Mouse (Mus musculus) C2C12 (cell line): ENCODE results near the gene A2ml1. TPM values are rescaled to one million over a fixed set of nuclear protein-coding genes. Genes with fewer than 3 reads are reported as not detected.

Experiments used
- H3K27me3 ChIP-seq: one replicate; pipeline ENCODE4 v1.6.1; 2011; ENCODE audit not compliant: control insufficient read depth, insufficient read depth, insufficient read length
- H3K36me3 ChIP-seq: one replicate; pipeline ENCODE4 v1.6.1; 2011; ENCODE audit not compliant: control insufficient read depth, insufficient read depth
- H3K4me3 ChIP-seq: one replicate; pipeline ENCODE4 v1.5.1; 2011; ENCODE audit warnings: mild to moderate bottlenecking, control low read depth; ENCODE audit not compliant: poor library complexity, insufficient read depth, severe bottlenecking
- H3K79me2 ChIP-seq: one replicate; pipeline ENCODE4 v1.6.1; 2011; ENCODE audit not compliant: control insufficient read depth, insufficient read depth
- H3K79me3 ChIP-seq: one replicate; pipeline ENCODE4 v1.6.1; 2011; ENCODE audit warnings: low read depth, control low read depth
- H3ac ChIP-seq: one replicate; pipeline ENCODE3; 2011; ENCODE audit warnings: low read depth; ENCODE audit not compliant: control insufficient read depth, insufficient read length
- CEBPB ChIP-seq: IDR thresholded peaks from one replicate; pipeline ENCODE4 v1.6.1; 2011; ENCODE audit warnings: low read depth, mild to moderate bottlenecking, control low read depth, moderate library complexity
- CTCF ChIP-seq: IDR thresholded peaks from one replicate; pipeline ENCODE4 v1.5.1; 2011; ENCODE audit not compliant: control insufficient read depth, insufficient read depth, insufficient read length
- FOSL1 ChIP-seq: IDR thresholded peaks from one replicate; pipeline ENCODE4 v1.8.0; 2011; ENCODE audit warnings: mild to moderate bottlenecking, low read length; ENCODE audit not compliant: poor library complexity, insufficient read depth, severe bottlenecking
- MAX ChIP-seq: IDR thresholded peaks from one replicate; pipeline ENCODE4 v1.6.1; 2011; ENCODE audit warnings: mild to moderate bottlenecking, control low read depth
- MYOD1 ChIP-seq: IDR thresholded peaks from one replicate; pipeline ENCODE4 v1.6.1; 2011; ENCODE audit warnings: low read depth; ENCODE audit not compliant: control insufficient read depth, insufficient read length
- MYOG ChIP-seq: IDR thresholded peaks from one replicate; pipeline ENCODE4 v1.6.1; 2011; ENCODE audit not compliant: control insufficient read depth, insufficient read length; ENCODE audit errors: extremely low read depth
- USF1 ChIP-seq: IDR thresholded peaks from one replicate; pipeline ENCODE4 v1.6.1; 2011; ENCODE audit warnings: low read depth, mild to moderate bottlenecking, control low read depth, moderate library complexity
- polyA plus RNA-seq: library from polyadenylated mRNA; unstranded; fragments of >200 nt; fragmentation: generic; extraction: Trizol; gene quantifications from one replicate; pipeline ENCODE4 v1.2.1, GENCODE M21; 2012; ENCODE audit warnings: missing spikeins

A2ml1 gene
- polyA plus RNA-seq, 1 experiment = not detected

- TF ChIP-seq FOSL1 = no peak
- no peak for TF ChIP-seq USF1
- no peak for TF ChIP-seq MAX
- no peak for TF ChIP-seq CTCF
- no peak for TF ChIP-seq CEBPB
- TF ChIP-seq MYOD1 = no peak
- TF ChIP-seq MYOG = no peak
- Histone ChIP-seq H3K36me3 (no peaks in the 10 kb centered on the region), H3K4me3 (no peak overlapping the region), H3K27me3 (no peaks in the 10 kb centered on the region), H3K79me3 (no peaks in the 10 kb centered on the region), H3ac (no peak overlapping the region), H3K79me2 (no peaks in the 10 kb centered on the region)
Observed at GRCm38 (mm10) chr6:128494646-128495331, 86.6 kb downstream of the A2ml1 start.

DNA sequence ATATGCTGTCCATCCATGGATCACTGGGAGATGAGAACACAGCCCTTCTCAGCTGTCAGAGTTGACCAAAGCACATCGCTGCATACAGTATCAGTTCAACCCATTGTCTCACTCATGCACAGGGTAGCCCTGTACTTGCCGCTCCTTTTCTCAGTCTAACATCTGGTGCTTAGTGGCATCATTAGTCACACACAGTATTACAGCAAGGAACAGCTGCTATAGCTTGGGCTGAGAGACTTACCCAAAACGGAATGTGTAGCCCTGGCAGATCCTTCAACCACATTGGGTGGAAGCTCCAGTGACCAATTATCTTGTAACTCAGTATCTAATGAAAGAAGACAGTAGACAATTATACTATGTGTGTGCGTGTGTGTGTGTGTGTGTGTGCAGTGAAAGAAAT lies 89.5 kb downstream of the A2ml1 start:
- Histone ChIP-seq H3ac (no peak overlapping the region), H3K36me3 (no peaks in the 10 kb centered on the region), H3K79me2 (no peaks in the 10 kb centered on the region), H3K79me3 (no peaks in the 10 kb centered on the region), H3K27me3 (no peaks in the 10 kb centered on the region), H3K4me3 (no peak overlapping the region)
- peak; percentile 84 for TF ChIP-seq MYOD1
- TF ChIP-seq CTCF = no peak

GRCm38 (mm10) chr6:128490141-128490540 lies 91.3 kb downstream of the A2ml1 start:
- no peaks in the 10 kb centered on the region for H3K36me3 ChIP-seq
- no peak overlapping the region for H3K4me3 ChIP-seq
- no peaks in the 10 kb centered on the region for H3K27me3 ChIP-seq
- TF ChIP-seq FOSL1 (no peak), USF1 (no peak), MAX (no peak), MYOD1 (no peak), CEBPB (no peak)
- no peaks in the 10 kb centered on the region for H3K79me2 ChIP-seq
- H3K79me3 ChIP-seq = no peaks in the 10 kb centered on the region
- H3ac ChIP-seq = no peak overlapping the region

Other genes starting within 250 kb of the A2ml1 start
- gene Tulp3, start 225.8 kb downstream of the A2ml1 start, polyA plus RNA-seq = 19.0 TPM
- gene Rhno1, start 218.7 kb downstream of the A2ml1 start, polyA plus RNA-seq = 39.9 TPM
- 60.4 TPM for gene Foxm1, start 218.6 kb downstream of the A2ml1 start, polyA plus RNA-seq
- gene Tex52, start 206.2 kb downstream of the A2ml1 start, polyA plus RNA-seq = 0.21 TPM
- not detected for gene Gm44596, start 206.1 kb downstream of the A2ml1 start, polyA plus RNA-seq
- gene Nrip2, start 182.3 kb downstream of the A2ml1 start, polyA plus RNA-seq = 0.51 TPM
- 28.9 TPM for gene Itfg2, start 156.7 kb downstream of the A2ml1 start, polyA plus RNA-seq
- gene Fkbp4, start 142.9 kb downstream of the A2ml1 start, polyA plus RNA-seq = 399 TPM
- not detected for gene Pzp, start 54.9 kb downstream of the A2ml1 start, polyA plus RNA-seq
- not detected for gene Klrb1a, start 41.9 kb upstream of the A2ml1 start, polyA plus RNA-seq
- not detected for gene Clec2h, start 80.8 kb upstream of the A2ml1 start, polyA plus RNA-seq
- gene Klrb1, start 141.5 kb upstream of the A2ml1 start, polyA plus RNA-seq = not detected
- not detected for gene Klrb1c, start 207.6 kb upstream of the A2ml1 start, polyA plus RNA-seq
- gene Gm44511, start 244.7 kb upstream of the A2ml1 start, polyA plus RNA-seq = not detected
- not detected for gene Klrb1b, start 244.7 kb upstream of the A2ml1 start, polyA plus RNA-seq